In genomic region chrX:6254058-6254457, GRCm38 (mm10) we compare ENCODE assay signal across 11 mouse cellular contexts.
DNase-seq lines count a peak whose midpoint lies in the region; ATAC-seq and TF ChIP-seq lines count a peak whose summit lies in the region.
"Had no signal": no experiment of that assay in that cellular context is flagged by ENCODE, and none has a peak within 500 bp of the region (broad histone marks: within the 10 kb centered on the region; RNA-seq: fewer than 3 reads in every experiment).

No protein-coding gene starts in this region.

- no peak overlapping the region for H3K27ac ChIP-seq in gastrocnemius, adult 2 months
- H3K27ac ChIP-seq: forebrain, embryonic 15.5 days had no signal

- TF ChIP-seq CTCF in gastrocnemius, adult 2 months (IDR thresholded peaks at IDR 0.05): peak; percentile 42; the same call in 1 of the 2 replicates

- H3K4me3 ChIP-seq in gastrocnemius, adult 2 months: no peak overlapping the region
- H3K4me3 ChIP-seq: forebrain, embryonic 15.5 days had no signal

- no peak for DNase-seq in gastrocnemius, adult 2 months
- no peak for DNase-seq in gastrocnemius, postnatal 4 days (ENCODE audit: low spot score in 2 of 2)
- peak; percentile 33 to 41 for DNase-seq in left cerebral cortex, postnatal 14 days (ENCODE audit: low spot score in 2 of 2)
- no peak for DNase-seq in left cerebral cortex, adult 8-10 months (ENCODE audit: low spot score in 2 of 2)
- DNase-seq in NIH3T3 (ENCODE audit: low read depth): peak; percentile 56
- peak; percentile 14 for DNase-seq in lung, postnatal 36 days
- no peak for DNase-seq in testis, postnatal 10 days (ENCODE audit: low spot score)
- DNase-seq: heart, postnatal 14 days; thymus, adult 18-20 months had no signal

- intact Hi-C loops in gastrocnemius, adult 2 months (cut with DNase I): no loop called here
- intact Hi-C loops in left cerebral cortex, postnatal 14 days (cut with DNase I): no loop called here

- ATAC-seq in megakaryocyte-erythroid progenitor cell, adult 5-6 weeks (replicated peaks; ENCODE audit: low FRiP score, low TSS enrichment, poor library complexity, severe bottlenecking): no peak
- ATAC-seq: forebrain, embryonic 15.5 days had no signal

Comparison
In these comparisons a context has a peak if more than half of its experiments do, and no peak if none do; other contexts are left out.
1. DNase-seq: peak in left cerebral cortex, postnatal 14 days (2 of 2), NIH3T3 (single experiment) and lung, postnatal 36 days (single experiment); none in gastrocnemius, adult 2 months (single experiment), gastrocnemius, postnatal 4 days (0 of 2), left cerebral cortex, adult 8-10 months (0 of 2) and testis, postnatal 10 days (single experiment).